Mouse (Mus musculus) hindbrain, embryonic 13.5 days (tissue): ENCODE data around the gene Zfp62. TPM values are rescaled to one million over a fixed set of nuclear protein-coding genes. Genes with fewer than 3 reads are reported as not detected.

Experiments used
- ATAC-seq: fragments of 200-750 bp; cut with Nextera tagmentation; 2 replicates; pipeline ENCODE4 v1.8.0; 2017; ENCODE audit warnings: moderate TSS enrichment; ENCODE audit not compliant: low FRiP score
- H3K27ac ChIP-seq: fragments of 300-500 bp; sonication (generic); 2 replicates; pipeline ENCODE4 v1.5.1; 2015; ENCODE audit warnings: inconsistent platforms, mild to moderate bottlenecking, moderate library complexity
- H3K27me3 ChIP-seq: fragments of 300-500 bp; sonication (generic); 2 replicates; pipeline ENCODE4 v1.6.1; 2015; ENCODE audit warnings: mild to moderate bottlenecking, inconsistent platforms
- H3K36me3 ChIP-seq: fragments of 300-500 bp; sonication (generic); 2 replicates; pipeline ENCODE4 v1.6.1; 2015; ENCODE audit warnings: mild to moderate bottlenecking, inconsistent platforms
- H3K4me1 ChIP-seq: fragments of 300-500 bp; sonication (generic); replicated peaks from 2 replicates; pipeline ENCODE4 v1.6.1; 2015; ENCODE audit warnings: inconsistent platforms
- H3K4me2 ChIP-seq: fragments of 300-500 bp; sonication (generic); 2 replicates; pipeline ENCODE4 v1.6.1; 2015; ENCODE audit warnings: inconsistent platforms, mild to moderate bottlenecking, moderate library complexity
- H3K4me3 ChIP-seq: fragments of 300-500 bp; sonication (generic); 2 replicates; pipeline ENCODE4 v1.5.1; 2015; ENCODE audit warnings: mild to moderate bottlenecking, inconsistent platforms
- H3K9ac ChIP-seq: fragments of 300-500 bp; sonication (generic); 2 replicates; pipeline ENCODE4 v1.6.1; 2015; ENCODE audit warnings: mild to moderate bottlenecking, inconsistent platforms
- H3K9me3 ChIP-seq: fragments of 300-500 bp; sonication (generic); 2 replicates; pipeline ENCODE4 v1.6.1; 2016; ENCODE audit warnings: inconsistent platforms
- WGBS: fragments of 180-500 bp; shearing (Covaris S2); methylation state at CpG from one replicate; pipeline ENCODE4 v1.1.7; 2015; 5-methylcytosine and 5-hydroxymethylcytosine counted together
- polyA plus RNA-seq: library from polyadenylated mRNA; unstranded; fragments of >200 nt; fragmentation: Nextera tagmentation; extraction: Ambion mirVana; gene quantifications from 2 replicates; pipeline ENCODE4 v1.2.1, GENCODE M21; 2015

The Zfp62 gene
- polyA plus RNA-seq, 1 experiment from 2014 or later: 53.4 TPM

DNA sequence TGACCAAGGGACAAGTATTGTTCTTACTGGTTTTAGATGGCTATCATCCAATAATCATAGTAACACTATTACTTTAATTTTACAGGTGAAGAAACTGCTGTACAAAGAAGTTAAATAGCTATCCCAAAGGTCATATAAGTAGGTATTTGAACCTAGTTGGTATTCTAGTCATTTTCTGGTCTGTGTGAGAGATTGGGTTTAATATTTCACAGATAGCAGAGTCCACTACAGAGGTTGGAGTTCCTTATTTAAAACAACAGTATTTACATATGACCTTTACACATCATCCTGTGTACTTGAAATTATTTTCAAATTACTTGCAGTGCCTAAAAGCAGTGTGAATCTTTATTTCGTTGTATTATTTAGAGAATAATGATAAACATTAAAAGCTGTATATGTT is 10.4 kb downstream of the Zfp62 start:
- Histone ChIP-seq H3K4me1 (peaks cover 4% of the 10 kb centered on the region; the same call in 1 of the 2 replicates), H3K9ac (no peak overlapping the region), H3K9me3 (no peaks in the 10 kb centered on the region), H3K27ac (no peak overlapping the region), H3K4me2 (no peak overlapping the region), H3K4me3 (no peak overlapping the region), H3K27me3 (no peaks in the 10 kb centered on the region), H3K36me3 (peaks cover 39% of the 10 kb centered on the region)
- no peak for ATAC-seq
- 97% methylated on average over 1 of the region's 1 CpGs for WGBS

DNA sequence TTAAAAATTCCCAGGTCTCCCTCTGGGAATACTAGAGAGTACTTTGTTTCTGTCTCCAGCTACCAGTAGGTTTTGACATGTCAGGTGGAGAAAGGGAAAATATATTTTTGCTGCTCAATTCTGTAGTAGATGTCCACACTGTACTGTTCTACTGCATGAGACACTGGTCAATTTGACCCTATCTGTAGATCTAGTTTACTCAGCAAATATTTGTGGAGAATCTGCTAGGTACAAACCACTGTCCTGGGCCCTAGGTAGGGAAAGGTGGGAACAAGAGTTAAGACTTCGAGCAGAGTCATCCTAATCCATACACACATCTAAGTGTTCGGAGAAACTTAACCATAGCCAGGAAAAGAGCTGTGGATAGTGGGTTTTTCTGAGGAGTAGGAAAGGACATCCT is 16.2 kb downstream of the Zfp62 start:
- Histone ChIP-seq H3K9ac (no peak overlapping the region), H3K27ac (no peak overlapping the region), H3K4me3 (no peak overlapping the region), H3K27me3 (no peaks in the 10 kb centered on the region), H3K36me3 (peaks cover 32% of the 10 kb centered on the region), H3K4me1 (no peaks in the 10 kb centered on the region), H3K4me2 (no peak overlapping the region), H3K9me3 (no peaks in the 10 kb centered on the region)
- 95% methylated on average over 2 of the region's 2 CpGs for WGBS
- no peak for ATAC-seq

DNA sequence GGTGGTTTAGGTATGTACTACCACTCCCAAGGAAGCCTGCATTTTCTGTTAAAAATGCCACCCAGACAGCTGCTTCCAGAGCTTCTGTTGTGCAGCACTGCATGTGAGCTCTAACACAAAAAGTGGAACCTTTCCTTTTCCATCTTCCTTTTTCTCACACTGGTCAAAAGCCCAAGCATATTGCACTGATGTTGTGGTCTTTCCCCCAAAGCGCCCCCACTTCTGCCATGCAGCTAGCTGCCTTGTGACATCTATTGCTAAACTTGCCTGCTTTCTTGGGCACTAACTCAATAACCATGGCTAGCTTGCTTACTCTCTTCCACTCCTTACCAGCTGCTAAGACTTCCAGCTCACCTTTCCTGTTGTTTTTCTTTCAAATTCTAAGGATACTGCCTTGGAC is 21.4 kb downstream of the Zfp62 start:
- H3K27ac ChIP-seq: no peak overlapping the region
- ATAC-seq: no peak
- no peak overlapping the region for H3K9ac ChIP-seq
- no peaks in the 10 kb centered on the region for H3K27me3 ChIP-seq
- H3K4me1 ChIP-seq: no peaks in the 10 kb centered on the region
- no peaks in the 10 kb centered on the region for H3K9me3 ChIP-seq
- no peaks in the 10 kb centered on the region for H3K36me3 ChIP-seq
- H3K4me3 ChIP-seq: no peak overlapping the region
- H3K4me2 ChIP-seq: no peak overlapping the region
- WGBS: 58% methylated on average over 1 of the region's 1 CpGs

DNA sequence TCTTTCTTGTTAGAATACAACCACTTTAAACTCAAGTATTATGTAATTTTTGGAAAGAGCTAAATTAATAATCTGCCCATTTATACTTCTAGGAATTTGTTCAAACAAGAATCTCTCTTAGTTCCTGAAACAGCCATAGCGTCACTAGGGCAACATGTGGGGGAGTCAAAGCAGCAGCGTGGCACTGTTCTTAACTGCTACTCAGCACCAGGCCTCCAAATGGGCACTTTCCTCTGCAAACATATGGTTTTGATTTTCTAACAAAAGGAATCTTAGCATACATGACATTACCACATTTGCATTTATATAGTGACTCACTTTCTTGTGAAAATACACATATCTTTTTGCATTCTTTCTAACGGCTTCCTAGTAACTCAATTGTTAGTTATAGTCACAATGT is 29.7 kb downstream of the Zfp62 start:
- no peak overlapping the region for H3K9ac ChIP-seq
- H3K27me3 ChIP-seq: no peaks in the 10 kb centered on the region
- H3K4me1 ChIP-seq: no peaks in the 10 kb centered on the region
- 73% methylated on average over 3 of the region's 3 CpGs for WGBS
- no peak overlapping the region for H3K27ac ChIP-seq
- no peak for ATAC-seq
- no peaks in the 10 kb centered on the region for H3K9me3 ChIP-seq
- no peaks in the 10 kb centered on the region for H3K36me3 ChIP-seq
- no peak overlapping the region for H3K4me2 ChIP-seq
- no peak overlapping the region for H3K4me3 ChIP-seq

DNA sequence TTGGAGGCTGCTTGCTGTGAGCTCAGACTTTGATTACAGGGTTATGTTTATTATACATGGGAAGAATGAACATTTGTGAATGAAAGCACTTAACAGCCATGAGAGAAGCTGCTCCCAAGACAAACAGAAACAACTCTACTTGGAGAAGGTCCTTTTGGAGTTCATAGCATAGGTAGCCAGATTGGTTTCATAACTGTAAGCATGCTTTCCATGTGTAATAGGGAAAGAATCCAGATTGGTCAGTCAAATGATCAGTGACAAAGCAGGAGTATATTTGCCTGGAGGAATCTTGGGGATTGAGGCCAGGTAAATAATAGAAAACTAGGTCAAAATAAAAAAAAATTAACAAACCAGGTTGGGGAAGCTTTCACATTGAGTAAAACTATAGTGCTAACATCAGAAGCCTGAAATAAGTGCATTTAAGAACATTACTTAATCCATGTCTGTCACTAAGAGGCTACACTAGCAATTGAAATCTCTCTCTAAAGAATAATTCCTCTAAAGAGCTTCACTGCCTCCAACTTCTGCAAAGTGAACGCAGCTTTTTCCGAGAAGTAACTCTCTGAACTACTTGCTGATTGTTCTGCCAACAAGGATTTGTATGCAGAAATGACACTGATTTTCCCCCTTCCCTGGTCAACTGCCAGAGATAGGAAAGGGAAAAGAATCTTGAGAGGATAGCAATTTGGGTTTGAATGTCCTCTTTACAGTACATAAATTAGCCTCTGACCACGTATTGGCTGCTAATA is 32.5 kb downstream of the Zfp62 start:
- Histone ChIP-seq H3K27me3 (no peaks in the 10 kb centered on the region), H3K4me3 (no peak overlapping the region), H3K4me1 (no peaks in the 10 kb centered on the region), H3K4me2 (no peak overlapping the region), H3K36me3 (no peaks in the 10 kb centered on the region), H3K9ac (no peak overlapping the region), H3K27ac (no peak overlapping the region), H3K9me3 (no peaks in the 10 kb centered on the region)
- no peak for ATAC-seq
- 76% methylated on average over 3 of the region's 3 CpGs for WGBS

DNA sequence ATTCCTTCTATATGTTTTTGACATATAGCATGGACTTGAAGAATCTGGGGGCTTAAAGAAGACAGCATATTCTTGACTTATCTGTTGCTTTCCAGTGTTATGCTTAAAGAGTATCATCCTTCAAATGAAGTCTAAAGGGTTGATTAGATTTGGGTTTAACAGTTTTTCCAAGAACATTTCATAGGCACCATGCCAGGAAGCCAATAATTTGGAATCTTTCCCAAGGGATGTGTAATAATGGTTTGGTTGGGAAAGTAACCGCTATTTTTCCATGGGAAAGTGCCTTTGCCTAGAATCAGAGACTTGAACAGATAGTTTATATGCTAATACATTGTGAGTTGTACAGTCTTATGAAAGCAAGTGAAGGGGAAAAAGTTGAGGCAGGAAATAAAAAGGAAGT is 33.8 kb downstream of the Zfp62 start:
- no peak overlapping the region for H3K27ac ChIP-seq
- no peaks in the 10 kb centered on the region for H3K36me3 ChIP-seq
- no peak overlapping the region for H3K4me3 ChIP-seq
- H3K4me1 ChIP-seq: no peaks in the 10 kb centered on the region
- H3K27me3 ChIP-seq: no peaks in the 10 kb centered on the region
- 76% methylated on average over 1 of the region's 1 CpGs for WGBS
- ATAC-seq: no peak
- H3K4me2 ChIP-seq: no peak overlapping the region
- no peak overlapping the region for H3K9ac ChIP-seq
- H3K9me3 ChIP-seq: no peaks in the 10 kb centered on the region

DNA sequence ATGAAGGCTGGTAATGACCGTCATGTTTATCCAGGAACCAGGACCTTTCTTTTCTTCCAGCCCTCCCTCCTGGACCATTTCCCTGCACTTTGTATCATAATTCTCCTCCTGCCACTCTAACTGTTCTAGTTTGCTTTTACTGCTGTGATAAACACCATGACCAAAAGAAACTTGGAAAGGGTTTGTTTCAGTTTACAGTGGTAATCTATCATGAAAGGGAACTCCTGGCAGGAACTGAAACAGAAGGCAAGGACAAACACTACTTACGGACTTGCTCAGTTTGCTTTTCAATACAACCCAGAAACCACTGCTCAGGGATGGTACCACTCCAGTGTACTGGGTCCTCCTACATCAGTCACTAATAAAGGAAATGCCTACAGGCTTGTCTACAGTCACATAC is 34.4 kb downstream of the Zfp62 start:
- Histone ChIP-seq H3K27me3 (no peaks in the 10 kb centered on the region), H3K4me3 (no peak overlapping the region), H3K9me3 (no peaks in the 10 kb centered on the region), H3K4me1 (no peaks in the 10 kb centered on the region), H3K9ac (no peak overlapping the region), H3K27ac (no peak overlapping the region), H3K4me2 (no peak overlapping the region), H3K36me3 (no peaks in the 10 kb centered on the region)
- WGBS: 83% methylated on average over 2 of the region's 2 CpGs
- ATAC-seq: no peak

DNA sequence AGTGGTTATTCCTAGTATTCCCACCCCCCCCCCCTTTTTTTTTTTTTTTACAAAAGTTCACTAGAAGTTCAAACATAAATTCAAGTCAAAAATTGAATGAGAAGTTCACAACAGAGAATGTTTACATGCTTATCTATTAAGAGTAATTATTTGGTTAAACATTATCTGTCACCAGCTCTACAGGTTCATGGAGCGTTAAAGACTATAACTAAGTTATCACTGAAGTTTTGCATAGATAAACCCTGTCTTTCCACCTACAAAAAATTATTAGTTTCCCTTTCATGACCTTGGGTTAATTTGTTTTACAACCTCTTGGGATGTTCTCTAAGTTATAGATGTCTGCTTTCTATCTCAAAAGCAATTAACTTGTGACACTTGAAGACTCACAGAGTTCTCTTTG is 37.2 kb downstream of the Zfp62 start:
- Histone ChIP-seq H3K4me1 (peaks cover 15% of the 10 kb centered on the region), H3K27ac (no peak overlapping the region), H3K4me2 (no peak overlapping the region), H3K36me3 (no peaks in the 10 kb centered on the region), H3K9me3 (no peaks in the 10 kb centered on the region), H3K9ac (no peak overlapping the region), H3K27me3 (no peaks in the 10 kb centered on the region), H3K4me3 (no peak overlapping the region)
- no peak for ATAC-seq
- 94% methylated on average over 1 of the region's 1 CpGs for WGBS

DNA sequence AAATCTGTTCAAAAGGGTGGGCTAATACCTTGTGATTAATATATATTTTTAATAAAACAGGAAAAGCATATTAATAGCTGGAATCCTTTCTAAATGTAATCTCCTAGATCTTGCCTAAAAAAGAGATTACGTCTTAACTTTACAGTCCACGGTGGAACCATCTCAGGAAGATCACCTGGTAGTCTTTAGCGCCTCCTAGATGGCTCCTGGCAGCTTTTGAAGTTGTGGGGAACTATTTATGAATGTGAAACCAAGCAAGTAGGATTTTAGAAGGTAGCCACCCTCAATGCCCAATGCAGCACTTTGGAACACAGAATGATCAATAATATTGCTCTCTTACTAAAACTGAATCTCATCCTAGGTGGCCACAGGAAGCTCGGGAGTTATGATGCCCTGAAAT is 37.8 kb downstream of the Zfp62 start:
- Histone ChIP-seq H3K27me3 (no peaks in the 10 kb centered on the region), H3K36me3 (no peaks in the 10 kb centered on the region), H3K9me3 (no peaks in the 10 kb centered on the region), H3K9ac (no peak overlapping the region), H3K4me3 (no peak overlapping the region), H3K4me2 (no peak overlapping the region), H3K4me1 (peaks cover 20% of the 10 kb centered on the region), H3K27ac (no peak overlapping the region)
- ATAC-seq: no peak
- WGBS: 87% methylated on average over 4 of the region's 4 CpGs

DNA sequence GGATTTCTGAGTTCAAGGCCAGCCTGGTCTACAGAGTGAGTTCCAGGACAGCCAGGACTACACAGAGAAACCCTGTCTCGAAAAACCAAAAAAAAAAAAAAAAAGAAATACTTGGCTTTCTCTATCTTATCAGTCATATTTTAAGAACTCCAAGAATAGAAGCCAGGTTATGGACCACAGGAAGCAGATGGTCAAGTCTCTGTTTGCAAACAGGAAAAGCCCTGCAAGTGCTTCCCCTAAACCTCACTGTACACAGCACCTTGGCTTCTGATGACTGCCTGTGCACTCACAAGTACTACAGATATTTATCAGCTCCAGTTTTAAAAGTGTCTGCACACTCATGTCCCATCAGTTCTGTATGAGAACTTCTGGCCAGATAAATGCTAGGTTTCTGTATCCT is 38.4 kb downstream of the Zfp62 start:
- Histone ChIP-seq H3K4me2 (no peak overlapping the region), H3K9ac (no peak overlapping the region), H3K27me3 (no peaks in the 10 kb centered on the region), H3K27ac (no peak overlapping the region), H3K36me3 (no peaks in the 10 kb centered on the region), H3K4me1 (peaks cover 26% of the 10 kb centered on the region), H3K9me3 (no peaks in the 10 kb centered on the region), H3K4me3 (no peak overlapping the region)
- WGBS: 80% methylated on average over 1 of the region's 1 CpGs
- no peak for ATAC-seq

DNA sequence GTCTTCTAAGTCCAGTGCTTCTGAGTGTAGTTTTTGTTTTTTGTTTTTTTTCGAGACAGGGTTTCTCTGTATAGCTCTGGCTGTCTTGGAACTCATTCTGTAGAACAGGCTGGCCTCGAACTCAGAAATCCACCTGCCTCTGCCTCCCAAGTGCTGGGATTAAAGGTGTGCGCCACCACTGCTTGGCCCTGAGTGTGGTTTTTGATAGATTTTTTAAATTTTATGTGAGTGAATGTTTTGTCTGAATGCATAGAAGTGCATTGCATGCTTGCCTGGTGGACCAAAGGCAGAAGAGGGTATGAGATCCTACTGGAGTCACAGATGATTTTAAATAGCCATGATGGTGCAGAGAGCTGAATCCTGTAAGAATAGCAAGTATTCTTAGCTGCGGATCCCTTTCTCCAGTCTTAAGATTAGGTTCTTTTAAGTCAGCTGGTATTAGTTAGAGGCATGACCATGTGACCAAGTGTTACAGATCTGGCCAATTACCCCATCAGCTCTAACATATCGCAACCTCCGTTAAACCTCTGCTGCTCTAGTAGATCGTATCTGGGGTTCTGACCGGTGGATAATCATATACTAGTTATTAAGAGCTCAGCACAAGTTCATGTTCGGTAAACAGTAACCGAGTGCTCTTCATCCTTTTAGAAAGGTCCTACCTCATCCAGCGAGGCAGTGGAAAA is 40.0 kb downstream of the Zfp62 start:
- Histone ChIP-seq H3K9ac (peak overlapping the region; percentile 81), H3K4me2 (peak overlapping the region; percentile 71), H3K9me3 (no peaks in the 10 kb centered on the region), H3K27me3 (no peaks in the 10 kb centered on the region), H3K36me3 (0 out of 2 replicates have a peak, but pooled peaks cover 4% of the 10 kb centered on the region), H3K4me3 (peak overlapping the region; percentile 63), H3K4me1 (peaks cover 39% of the 10 kb centered on the region), H3K27ac (peak overlapping the region; percentile 93)
- peak; percentile 8 for ATAC-seq
- 20% methylated on average over 11 of the region's 11 CpGs for WGBS

DNA sequence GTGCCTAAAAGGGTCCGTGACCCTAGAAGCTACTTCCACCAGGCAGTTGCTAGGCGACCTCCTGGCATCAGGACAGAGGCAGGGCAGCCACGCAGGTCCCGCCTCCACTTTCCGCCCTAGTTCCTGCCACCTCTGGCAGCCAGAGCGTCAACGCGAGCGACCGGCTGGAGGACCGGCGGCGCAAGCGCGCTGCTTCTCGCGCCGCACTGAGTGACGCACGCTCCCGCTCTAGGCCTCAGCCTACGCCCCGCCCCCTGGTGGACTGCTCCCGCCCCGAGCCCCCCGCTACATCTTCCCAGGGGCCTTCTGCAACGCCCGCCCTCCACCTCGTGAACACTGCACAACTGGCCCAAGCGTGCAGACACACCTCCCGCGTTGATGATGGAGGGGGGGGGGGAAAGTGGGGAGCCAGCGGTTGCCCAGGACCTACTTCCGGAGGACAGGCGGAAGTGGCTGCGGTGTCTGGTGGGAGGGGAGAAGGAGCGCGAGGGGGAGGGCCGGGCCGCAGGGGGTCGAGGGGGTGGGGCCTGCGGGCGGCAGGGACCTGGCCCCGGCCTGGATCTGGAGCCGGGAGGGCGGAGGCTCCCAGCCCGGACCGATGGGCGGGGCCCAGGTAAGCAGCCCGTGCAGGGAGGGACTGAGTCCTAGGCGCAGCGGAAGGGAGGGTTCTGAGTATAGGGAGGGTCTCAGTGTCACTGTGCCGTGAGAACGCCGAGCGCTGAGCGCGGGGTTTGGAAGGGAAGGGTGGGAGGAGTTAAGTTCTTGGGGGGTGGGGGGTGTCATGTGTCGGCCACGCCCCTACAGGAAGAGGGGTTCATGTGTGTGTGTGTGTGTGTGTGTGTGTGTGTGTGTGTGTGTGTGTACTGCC is 40.9 kb downstream of the Zfp62 start, which contains the start of gene Mgat1:
Mgat1 (plus strand) TSS at position 465 of the 868 bp plus-strand sequence.
- Histone ChIP-seq H3K36me3 (0 out of 2 replicates have a peak, but pooled peaks cover 4% of the 10 kb centered on the region), H3K4me2 (peak within 1 kb of the TSS; percentile 71), H3K4me1 (peaks cover 44% of the 10 kb centered on the region), H3K4me3 (peak within 1 kb of the TSS; percentile 63), H3K9ac (peak within 1 kb of the TSS; percentile 81), H3K9me3 (no peaks in the 10 kb centered on the region), H3K27me3 (no peaks in the 10 kb centered on the region), H3K27ac (peak within 1 kb of the TSS; percentile 93)
- under 1% methylated on average over 58 of the region's 60 CpGs for WGBS
- ATAC-seq: peak; percentile 97
